Mouse (Mus musculus) T-cell, adult 2 months (primary cell): Measurements from ENCODE around the gene Fos.

ENCODE experiments used
- DNase-seq: peaks from one replicate; pipeline ENCODE4 v3.0.0; 2022; ENCODE audit warnings: low spot score

Gene Fos

GRCm38 (mm10) chr12:85461913-85462663 lies 11.6 kb upstream of the Fos start:
- no peak for DNase-seq

- DNase-seq = no peak
These were observed 10.9 kb upstream of the Fos start for GRCm38 (mm10) chr12:85462802-85463201.

GRCm38 (mm10) chr12:85464431-85464830 lies 9.3 kb upstream of the Fos start:
- DNase-seq = no peak

- DNase-seq = no peak
These were observed 8.8 kb upstream of the Fos start for GRCm38 (mm10) chr12:85464902-85465301.

GRCm38 (mm10) chr12:85467854-85468253 lies 5.8 kb upstream of the Fos start:
- no peak for DNase-seq

GRCm38 (mm10) chr12:85468666-85469065 lies 5.0 kb upstream of the Fos start:
- DNase-seq = peak; percentile 75

GRCm38 (mm10) chr12:85471920-85472655 lies 1.6 kb upstream of the Fos start:
- DNase-seq = peak; percentile 48

GRCm38 (mm10) chr12:85472656-85473410 lies 857 bp upstream of the Fos start:
- DNase-seq = peak; percentile 38

- peak; percentile 81 for DNase-seq
These were observed 875 bp downstream of the Fos start for GRCm38 (mm10) chr12:85474298-85475231.

- no peak for DNase-seq
These were observed 1.7 kb downstream of the Fos start for GRCm38 (mm10) chr12:85475232-85475919.

- no peak for DNase-seq
These were observed 2.5 kb downstream of the Fos start for GRCm38 (mm10) chr12:85475920-85476828.

GRCm38 (mm10) chr12:85477219-85477618 lies 3.5 kb downstream of the Fos start:
- no peak for DNase-seq

GRCm38 (mm10) chr12:85477804-85478203 lies 4.1 kb downstream of the Fos start:
- DNase-seq = peak; percentile 29

- DNase-seq = no peak
These were observed 5.0 kb downstream of the Fos start for GRCm38 (mm10) chr12:85478696-85479095.

- DNase-seq = no peak
These were observed 5.5 kb downstream of the Fos start for GRCm38 (mm10) chr12:85479190-85479589.

- DNase-seq = no peak
These were observed 9.5 kb downstream of the Fos start for GRCm38 (mm10) chr12:85483155-85483554.

- DNase-seq = no peak
These were observed 11.0 kb downstream of the Fos start for GRCm38 (mm10) chr12:85484655-85485054.

GRCm38 (mm10) chr12:85485890-85486765 lies 12.4 kb downstream of the Fos start:
- DNase-seq = peak; percentile 94

GRCm38 (mm10) chr12:85486766-85487069 lies 13.0 kb downstream of the Fos start:
- no peak for DNase-seq
